Mouse (Mus musculus) stomach, embryonic 16.5 days (tissue): ENCODE results near the gene E330009J07Rik. TPM values are rescaled to one million over a fixed set of nuclear protein-coding genes. Genes with fewer than 3 reads are reported as not detected.

Experiments used
- ATAC-seq: fragments of 200-750 bp; cut with Nextera tagmentation; 2 replicates; pipeline ENCODE4 v1.8.0; 2017; ENCODE audit warnings: moderate number of reproducible peaks, moderate TSS enrichment; ENCODE audit not compliant: insufficient read depth, low FRiP score
- H3K27ac ChIP-seq: fragments of 300-500 bp; sonication (generic); 2 replicates; pipeline ENCODE4 v1.5.1; 2014; ENCODE audit warnings: low read length
- H3K27me3 ChIP-seq: fragments of 300-500 bp; sonication (generic); 2 replicates; pipeline ENCODE4 v1.6.1; 2014; ENCODE audit warnings: low read length, control low read depth, mixed read lengths; ENCODE audit not compliant: control insufficient read depth, insufficient read depth
- H3K36me3 ChIP-seq: fragments of 300-500 bp; sonication (generic); 2 replicates; pipeline ENCODE4 v1.6.1; 2014; ENCODE audit warnings: low read length; ENCODE audit not compliant: control insufficient read depth, insufficient read depth
- H3K4me1 ChIP-seq: fragments of 300-500 bp; sonication (generic); 2 replicates; pipeline ENCODE4 v1.6.1; 2014; ENCODE audit warnings: low read length, control low read depth, mixed read lengths; ENCODE audit not compliant: control insufficient read depth, insufficient read depth
- H3K4me2 ChIP-seq: fragments of 300-500 bp; sonication (generic); 2 replicates; pipeline ENCODE4 v1.6.1; 2014; ENCODE audit warnings: low read depth, low read length, mixed read lengths
- H3K4me3 ChIP-seq: fragments of 300-500 bp; sonication (generic); replicated peaks from 2 replicates; pipeline ENCODE4 v1.5.1; 2014; ENCODE audit warnings: mild to moderate bottlenecking, low read length
- H3K9ac ChIP-seq: fragments of 300-500 bp; sonication (generic); 2 replicates; pipeline ENCODE4 v1.6.1; 2014; ENCODE audit warnings: low read length
- H3K9me3 ChIP-seq: fragments of 300-500 bp; sonication (generic); replicated peaks from 2 replicates; pipeline ENCODE4 v1.6.1; 2016; ENCODE audit warnings: low read length, control low read depth; ENCODE audit not compliant: control insufficient read depth
- WGBS: fragments of 180-500 bp; shearing (Covaris S2); extraction: QIAGEN DNeasy Blood & Tissue Kit; methylation state at CpG from one replicate; pipeline ENCODE4 v1.1.7; 2014; 5-methylcytosine and 5-hydroxymethylcytosine counted together
- polyA plus RNA-seq: library from polyadenylated mRNA; unstranded; fragments of >200 nt; fragmentation: Nextera tagmentation; extraction: Ambion mirVana; gene quantifications from 2 replicates; pipeline ENCODE4 v1.2.1, GENCODE M21; 2015

E330009J07Rik gene
- polyA plus RNA-seq, 1 experiment from 2014 or later = 19.8 TPM

DNA sequence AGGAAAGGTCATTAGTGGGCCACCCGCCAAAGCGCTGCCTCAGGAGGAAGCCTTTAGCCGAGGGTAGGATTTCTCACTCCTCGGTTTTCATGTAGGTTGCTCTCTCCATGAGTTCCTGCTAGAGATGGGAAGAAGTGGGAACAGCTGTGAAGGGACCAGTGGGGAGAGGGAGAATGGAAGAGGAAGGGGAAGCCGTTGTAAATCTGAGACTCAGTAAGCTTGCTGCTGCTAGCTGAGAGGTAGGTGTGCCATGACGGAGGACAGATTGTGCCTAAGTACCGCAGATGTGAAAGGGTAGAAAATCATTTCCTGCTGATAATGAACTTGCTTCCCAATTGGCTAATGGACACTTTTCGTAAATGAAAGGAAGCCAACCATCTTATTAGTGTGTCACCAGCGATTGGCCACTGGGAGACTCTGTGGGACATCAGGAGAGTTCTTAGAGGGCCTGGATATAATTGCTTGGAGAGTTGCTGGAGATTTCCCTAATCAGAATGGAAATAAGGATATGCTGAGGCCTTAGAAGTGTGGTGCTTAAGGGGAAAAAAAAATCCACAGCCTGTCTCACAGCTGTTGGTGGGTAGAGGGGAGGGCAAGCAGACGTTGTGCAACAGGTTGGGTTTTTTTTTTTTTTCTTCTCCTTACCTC lies 7.5 kb upstream of the E330009J07Rik start:
- Histone ChIP-seq H3K4me1 (no peaks in the 10 kb centered on the region), H3K9ac (no peak overlapping the region), H3K4me2 (no peak overlapping the region), H3K4me3 (no peak overlapping the region), H3K9me3 (no peaks in the 10 kb centered on the region), H3K27me3 (peaks cover 4% of the 10 kb centered on the region), H3K27ac (no peak overlapping the region), H3K36me3 (no peaks in the 10 kb centered on the region)
- WGBS = 33% methylated on average over 10 of the region's 10 CpGs
- no peak for ATAC-seq

DNA sequence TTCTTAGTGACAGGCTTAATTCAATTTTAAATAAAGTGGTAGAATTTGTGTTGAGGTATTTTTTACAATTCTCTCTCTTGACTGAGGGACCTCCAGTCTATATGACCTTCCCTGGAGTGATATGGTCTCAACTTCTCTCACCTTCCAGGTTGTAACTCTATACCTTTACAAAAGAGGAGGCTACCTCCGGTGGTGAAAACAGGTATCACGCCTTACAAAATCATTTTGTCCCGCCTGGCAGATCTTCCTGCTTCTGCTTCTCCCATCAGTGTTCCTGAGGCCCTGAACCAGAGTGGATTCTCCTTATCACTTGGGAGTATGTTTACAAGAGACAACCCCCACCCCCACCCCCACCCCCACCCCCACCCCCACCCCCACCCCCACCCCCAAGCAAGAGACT lies 5.8 kb upstream of the E330009J07Rik start:
- H3K9ac ChIP-seq = no peak overlapping the region
- no peaks in the 10 kb centered on the region for H3K4me1 ChIP-seq
- no peak overlapping the region for H3K4me2 ChIP-seq
- 32% methylated on average over 3 of the region's 3 CpGs for WGBS
- H3K9me3 ChIP-seq = no peaks in the 10 kb centered on the region
- H3K4me3 ChIP-seq = no peak overlapping the region
- ATAC-seq = no peak
- H3K27ac ChIP-seq = no peak overlapping the region
- peaks cover 4% of the 10 kb centered on the region for H3K27me3 ChIP-seq
- no peaks in the 10 kb centered on the region for H3K36me3 ChIP-seq

GRCm38 (mm10) chr6:40441276-40441675 lies 5.3 kb upstream of the E330009J07Rik start:
- no peak overlapping the region for H3K4me3 ChIP-seq
- no peak overlapping the region for H3K4me2 ChIP-seq
- H3K9me3 ChIP-seq = no peaks in the 10 kb centered on the region
- no peaks in the 10 kb centered on the region for H3K36me3 ChIP-seq
- peaks cover 4% of the 10 kb centered on the region; the same call in 1 of the 2 replicates for H3K27me3 ChIP-seq
- H3K9ac ChIP-seq = no peak overlapping the region
- 73% methylated on average over 3 of the region's 3 CpGs for WGBS
- ATAC-seq = no peak
- H3K27ac ChIP-seq = no peak overlapping the region
- H3K4me1 ChIP-seq = peaks cover 2% of the 10 kb centered on the region; the same call in 1 of the 2 replicates

GRCm38 (mm10) chr6:40439731-40440130 lies 3.8 kb upstream of the E330009J07Rik start:
- Histone ChIP-seq H3K4me1 (peaks cover 4% of the 10 kb centered on the region), H3K27ac (no peak overlapping the region), H3K9me3 (no peaks in the 10 kb centered on the region), H3K4me2 (no peak overlapping the region), H3K27me3 (peaks cover 4% of the 10 kb centered on the region; the same call in 1 of the 2 replicates), H3K36me3 (no peaks in the 10 kb centered on the region), H3K9ac (no peak overlapping the region), H3K4me3 (no peak overlapping the region)
- 41% methylated on average over 12 of the region's 12 CpGs for WGBS
- no peak for ATAC-seq

GRCm38 (mm10) chr6:40438936-40439335 lies 3.0 kb upstream of the E330009J07Rik start, which contains the start of gene Wee2:
Gene Wee2, plus strand, starts transcription at chr6:40439088.
- WGBS = 69% methylated on average over 5 of the region's 5 CpGs
- Histone ChIP-seq H3K27me3 (peaks cover 4% of the 10 kb centered on the region; the same call in 1 of the 2 replicates), H3K9me3 (no peaks in the 10 kb centered on the region), H3K4me1 (peaks cover 9% of the 10 kb centered on the region), H3K27ac (no peak within 1 kb of the TSS), H3K4me2 (no peak within 1 kb of the TSS), H3K9ac (no peak within 1 kb of the TSS), H3K36me3 (no peaks in the 10 kb centered on the region), H3K4me3 (no peak within 1 kb of the TSS)
- no peak for ATAC-seq

DNA sequence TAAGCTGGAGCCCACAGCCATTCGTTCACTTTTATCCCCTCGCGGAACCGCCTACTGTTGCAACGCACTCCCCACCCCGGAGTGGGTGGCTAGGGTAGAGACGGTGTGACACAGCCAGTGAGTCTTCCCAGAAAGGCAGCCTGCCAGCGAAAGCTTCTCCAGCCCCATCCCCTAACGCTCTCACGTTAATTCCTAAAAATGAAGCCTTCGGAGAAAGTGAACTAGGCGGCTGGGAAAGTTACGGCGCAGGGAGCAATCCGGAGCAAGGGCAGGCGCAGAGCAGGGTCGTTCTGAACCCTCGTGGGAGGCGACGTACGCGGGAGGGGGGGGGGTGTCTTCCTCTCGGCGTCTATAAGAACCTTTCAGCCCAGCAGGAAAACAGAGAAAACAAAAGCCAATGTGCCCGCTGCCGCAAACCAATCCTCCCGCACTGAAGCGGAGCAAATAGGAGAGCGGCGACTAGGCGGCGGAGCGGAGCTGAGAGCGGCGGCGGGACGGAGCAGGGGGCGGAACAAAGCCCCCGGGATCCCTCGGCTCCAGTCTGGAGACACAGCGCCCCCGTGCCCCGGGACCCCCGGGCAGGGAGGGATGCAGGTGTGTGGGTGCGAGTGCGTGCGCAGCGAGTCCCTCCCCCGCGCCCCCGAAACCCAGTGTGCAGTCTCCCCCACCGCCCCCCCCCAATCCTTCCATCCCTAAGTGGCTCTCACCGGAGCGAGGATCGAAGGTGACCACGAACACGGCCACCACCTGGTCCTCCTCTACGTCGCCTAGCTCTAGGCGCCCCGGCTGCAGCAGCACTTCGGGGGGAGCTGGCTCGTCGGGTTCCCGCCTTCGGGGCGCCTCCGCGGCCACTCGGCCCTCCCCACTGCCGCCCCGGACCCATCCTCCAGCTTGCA lies 536 bp downstream of the E330009J07Rik start:
- peak overlapping the region; percentile 52 for H3K27ac ChIP-seq
- no peaks in the 10 kb centered on the region for H3K27me3 ChIP-seq
- peak overlapping the region; percentile 85 for H3K4me3 ChIP-seq
- no peaks in the 10 kb centered on the region for H3K36me3 ChIP-seq
- peak overlapping the region; percentile 94 for H3K9ac ChIP-seq
- ATAC-seq = peak; percentile 43; the same call in 1 of the 2 replicates
- peaks cover 16% of the 10 kb centered on the region for H3K4me1 ChIP-seq
- H3K9me3 ChIP-seq = no peaks in the 10 kb centered on the region
- H3K4me2 ChIP-seq = peak overlapping the region; percentile 93
- under 1% methylated on average over 68 of the region's 72 CpGs for WGBS

- Histone ChIP-seq H3K9me3 (no peaks in the 10 kb centered on the region), H3K9ac (peak overlapping the region; percentile 94), H3K4me2 (peak overlapping the region; percentile 93), H3K27me3 (no peaks in the 10 kb centered on the region), H3K4me3 (peak overlapping the region; percentile 85), H3K36me3 (no peaks in the 10 kb centered on the region), H3K4me1 (peaks cover 20% of the 10 kb centered on the region), H3K27ac (no peak overlapping the region)
- 10% methylated on average over 7 of the region's 7 CpGs for WGBS
- ATAC-seq = no peak
Measured at GRCm38 (mm10) chr6:40434697-40435096, 1.2 kb downstream of the E330009J07Rik start.

DNA sequence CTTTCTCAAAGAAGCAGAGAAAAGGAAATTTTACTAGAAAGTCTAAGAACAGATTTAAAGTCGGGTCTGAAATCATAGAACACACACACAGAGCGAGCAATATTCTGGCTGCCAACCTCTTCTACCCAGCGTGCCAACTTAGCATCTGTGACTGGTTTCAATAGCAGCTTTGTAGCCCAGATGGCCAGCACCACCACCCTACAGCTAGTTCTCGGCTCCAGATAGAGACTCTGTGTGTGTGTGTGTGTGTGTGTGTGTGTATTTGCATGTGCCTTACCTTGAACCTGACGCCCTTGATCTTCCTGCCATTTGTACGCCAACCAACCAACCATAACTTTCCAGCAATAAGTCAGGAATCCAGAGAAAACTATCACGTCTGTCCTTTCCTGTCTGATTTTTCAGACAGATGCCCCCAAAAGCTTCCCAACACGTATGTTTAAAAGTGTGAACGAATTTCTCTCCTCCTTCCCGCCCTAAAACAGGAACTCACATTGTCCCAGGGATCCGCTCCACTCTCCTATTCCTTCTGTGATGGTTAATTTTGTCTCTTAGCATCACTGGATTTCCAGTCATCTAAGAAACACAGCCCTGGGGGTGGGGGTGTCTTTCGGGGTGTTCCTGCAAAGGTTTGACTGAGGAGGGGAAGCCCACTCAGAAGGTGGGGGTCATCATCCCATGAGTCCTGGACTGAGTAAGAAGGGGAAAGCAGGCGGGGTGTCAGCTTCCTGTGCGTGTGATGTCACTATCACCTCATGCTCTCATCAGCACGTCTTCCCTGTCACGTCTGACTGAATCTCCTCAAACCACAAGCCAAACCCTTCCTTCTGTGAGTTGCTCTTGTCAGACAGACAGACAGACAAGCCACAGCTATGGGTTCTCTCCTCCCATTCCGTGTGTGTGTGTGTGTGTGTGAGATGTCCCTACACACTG lies 3.3 kb downstream of the E330009J07Rik start:
- WGBS = 85% methylated on average over 17 of the region's 17 CpGs
- no peaks in the 10 kb centered on the region for H3K9me3 ChIP-seq
- no peak overlapping the region for H3K4me3 ChIP-seq
- H3K36me3 ChIP-seq = no peaks in the 10 kb centered on the region
- H3K27ac ChIP-seq = peak overlapping the region; percentile 44; the same call in 1 of the 2 replicates
- H3K4me2 ChIP-seq = no peak overlapping the region
- no peak for ATAC-seq
- no peak overlapping the region for H3K9ac ChIP-seq
- H3K27me3 ChIP-seq = no peaks in the 10 kb centered on the region
- H3K4me1 ChIP-seq = peaks cover 23% of the 10 kb centered on the region
